In the genomic region with DNA sequence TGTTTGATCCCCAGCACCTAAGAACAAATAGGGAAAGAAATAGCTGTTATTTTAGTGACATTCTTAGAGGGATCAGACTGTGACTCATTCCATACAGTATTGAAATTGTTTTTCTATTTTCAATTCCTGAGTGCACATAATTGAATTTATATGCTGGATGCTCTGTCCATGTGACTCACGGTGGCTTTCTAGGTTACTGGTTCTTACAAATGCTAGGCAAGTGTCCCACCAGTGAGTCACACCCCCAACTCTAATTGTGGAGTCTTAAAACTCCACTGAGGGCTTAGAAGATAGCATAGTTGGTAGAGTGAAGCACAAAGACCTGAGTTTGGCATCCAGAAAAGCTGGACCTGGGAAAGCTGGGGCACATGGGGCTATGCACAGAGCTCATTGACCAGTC, we compare ENCODE assay signal across 27 mouse cellular contexts. TPM values are rescaled to one million over a fixed set of nuclear protein-coding genes. Genes with fewer than 3 reads are reported as not detected.
"Had no signal": no experiment of that assay in that cellular context is flagged by ENCODE, and none has a peak within 500 bp of the region (broad histone marks: within the 10 kb centered on the region; RNA-seq: fewer than 3 reads in every experiment).

No protein-coding gene starts in this region.

- DNase-seq: gastrocnemius, postnatal 14 days; gastrocnemius, postnatal 36 days; heart, adult 11 months; heart, adult 2 months; heart, postnatal 14 days; heart, postnatal 36 days; kidney, adult 18-20 months; kidney, adult 8-10 months; kidney, postnatal 10 days; kidney, postnatal 36 days; layer of hippocampus, adult 9-11 months; layer of hippocampus, postnatal 36 days; left cerebral cortex, postnatal 4 days had no signal

- H3K4me1 ChIP-seq: heart, embryonic 13.5 days; heart, embryonic 15.5 days; hindbrain, embryonic 13.5 days; hindbrain, embryonic 15.5 days; limb, embryonic 13.5 days; limb, embryonic 15.5 days; liver, embryonic 12.5 days had no signal

- H3K27ac ChIP-seq: heart, adult 2 months; heart, embryonic 13.5 days; heart, embryonic 15.5 days; hindbrain, embryonic 13.5 days; hindbrain, embryonic 15.5 days; hindbrain, postnatal 0 days; limb, embryonic 13.5 days; limb, embryonic 15.5 days; liver, embryonic 12.5 days; liver, embryonic 14.5 days had no signal

- H3K4me2 ChIP-seq: heart, embryonic 11.5 days; heart, embryonic 13.5 days; heart, embryonic 15.5 days; hindbrain, embryonic 13.5 days; hindbrain, embryonic 15.5 days; limb, embryonic 13.5 days; limb, embryonic 15.5 days; liver, embryonic 12.5 days had no signal

- H3K36me3 ChIP-seq: heart, embryonic 13.5 days; heart, embryonic 15.5 days; hindbrain, embryonic 13.5 days; hindbrain, embryonic 15.5 days; limb, embryonic 13.5 days; limb, embryonic 15.5 days; liver, embryonic 12.5 days had no signal

- H3K9me3 ChIP-seq: heart, embryonic 13.5 days; heart, embryonic 15.5 days; hindbrain, embryonic 13.5 days; hindbrain, embryonic 15.5 days; limb, embryonic 13.5 days; limb, embryonic 15.5 days; liver, embryonic 12.5 days had no signal

- ATAC-seq: hindbrain, postnatal 0 days; intestine, postnatal 0 days; liver, embryonic 12.5 days had no signal

- H3K27me3 ChIP-seq: heart, embryonic 13.5 days; heart, embryonic 15.5 days; hindbrain, embryonic 13.5 days; hindbrain, embryonic 15.5 days; limb, embryonic 13.5 days; limb, embryonic 15.5 days; liver, embryonic 12.5 days had no signal

- H3K4me3 ChIP-seq: heart, adult 2 months; heart, embryonic 13.5 days; heart, embryonic 15.5 days; hindbrain, embryonic 13.5 days; hindbrain, embryonic 15.5 days; limb, embryonic 13.5 days; limb, embryonic 15.5 days; liver, embryonic 12.5 days had no signal

- H3K9ac ChIP-seq: heart, embryonic 13.5 days; heart, embryonic 15.5 days; hindbrain, embryonic 13.5 days; hindbrain, embryonic 15.5 days; limb, embryonic 13.5 days; limb, embryonic 15.5 days; liver, embryonic 12.5 days; liver, embryonic 14.5 days had no signal

RNA-seq across cellular contexts. Expression of gene Trpv1, which starts 13.4 kb away (rescaled TPM):
- polyA plus RNA-seq: heart, embryonic 13.5 days; hindbrain, embryonic 11.5 days; kidney, embryonic 14.5 days; kidney, embryonic 16.5 days; liver, embryonic 12.5 days; liver, embryonic 14.5 days had no signal
